Mouse (Mus musculus) cerebellum, adult 2 months (tissue): ENCODE results near the gene Apom.

Experiments
- CTCF ChIP-seq: fragments of 200-500 bp; IDR thresholded peaks from 2 replicates; pipeline ENCODE4 v1.5.1; 2011; ENCODE audit warnings: low read depth, mild to moderate bottlenecking, control low read depth, low read length, moderate library complexity, borderline replicate concordance; ENCODE audit not compliant: insufficient read depth
- POLR2A ChIP-seq: fragments of 200-500 bp; IDR thresholded peaks from 2 replicates; pipeline ENCODE4 v1.6.1; 2011; ENCODE audit warnings: low read length, control low read depth, borderline replicate concordance; ENCODE audit not compliant: insufficient read depth

DNA sequence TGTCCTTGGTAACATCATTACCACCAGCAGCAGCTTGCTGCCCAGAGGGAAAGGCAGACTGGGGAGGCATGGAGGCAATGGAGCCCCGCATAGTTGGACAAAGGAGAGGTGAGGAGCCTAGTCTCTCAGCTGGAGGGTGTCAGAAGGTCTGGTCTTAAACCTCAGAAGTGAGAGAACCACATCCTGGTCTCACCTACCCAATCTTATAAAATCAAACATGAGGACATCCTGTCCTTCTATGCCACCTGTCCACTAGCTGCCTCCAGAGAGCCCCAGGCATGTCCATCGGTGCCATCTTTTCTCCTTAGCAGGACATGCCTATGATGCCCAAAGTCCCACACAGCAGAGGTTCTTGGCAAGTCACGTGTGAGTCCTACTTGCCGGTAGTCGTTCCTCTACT lies 48.2 kb upstream of the Apom start:
- no peak for TF ChIP-seq CTCF
- TF ChIP-seq POLR2A: no peak
